Mouse (Mus musculus): ENCODE data around the gene Nme8. TPM values are rescaled to one million over a fixed set of nuclear protein-coding genes. Genes with fewer than 3 reads are reported as not detected.

Nme8 gene
- polyA plus RNA-seq, 1 experiment from 2014 or later = not detected

GRCm38 (mm10) chr13:19689971-19690370 lies 7.6 kb downstream of the Nme8 start:
- H3K27me3 ChIP-seq = no peaks in the 10 kb centered on the region
- H3K9ac ChIP-seq = no peak overlapping the region
- H3K4me3 ChIP-seq = no peak overlapping the region
- no peak overlapping the region for H3K27ac ChIP-seq
- no peak overlapping the region for H3K4me2 ChIP-seq (replicated peaks)
- 65% methylated on average over 3 of the region's 3 CpGs for WGBS
- no peak for ATAC-seq (ENCODE audit: low FRiP score)
- H3K4me1 ChIP-seq = no peaks in the 10 kb centered on the region
- H3K9me3 ChIP-seq (replicated peaks) = no peaks in the 10 kb centered on the region
- no peaks in the 10 kb centered on the region for H3K36me3 ChIP-seq

DNA sequence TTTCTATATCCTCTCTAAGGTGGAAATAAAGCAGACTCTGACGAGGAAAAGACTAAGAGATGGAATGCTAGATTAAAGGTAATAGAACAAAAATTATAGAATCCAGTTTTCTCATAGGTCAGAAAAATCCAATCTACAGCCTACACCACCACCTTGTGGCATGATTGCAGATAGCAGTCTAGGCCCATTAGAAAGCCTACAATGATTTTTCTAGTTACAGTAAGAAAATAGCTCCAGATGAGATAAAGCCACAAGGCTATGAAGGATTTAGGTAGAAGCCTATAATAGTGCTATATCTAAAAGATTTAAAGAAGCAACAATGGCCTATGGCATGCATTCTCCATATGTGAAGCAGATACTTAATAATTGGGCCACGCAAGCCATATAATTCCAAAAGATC lies 13.6 kb downstream of the Nme8 start:
- Histone ChIP-seq H3K4me3 (no peak overlapping the region), H3K4me2 (replicated peaks) (no peak overlapping the region), H3K36me3 (no peaks in the 10 kb centered on the region), H3K4me1 (no peaks in the 10 kb centered on the region), H3K27me3 (no peaks in the 10 kb centered on the region), H3K9me3 (replicated peaks) (no peaks in the 10 kb centered on the region), H3K9ac (no peak overlapping the region), H3K27ac (no peak overlapping the region)
- no peak for ATAC-seq (ENCODE audit: low FRiP score)
- WGBS = 73% methylated on average over 2 of the region's 2 CpGs

DNA sequence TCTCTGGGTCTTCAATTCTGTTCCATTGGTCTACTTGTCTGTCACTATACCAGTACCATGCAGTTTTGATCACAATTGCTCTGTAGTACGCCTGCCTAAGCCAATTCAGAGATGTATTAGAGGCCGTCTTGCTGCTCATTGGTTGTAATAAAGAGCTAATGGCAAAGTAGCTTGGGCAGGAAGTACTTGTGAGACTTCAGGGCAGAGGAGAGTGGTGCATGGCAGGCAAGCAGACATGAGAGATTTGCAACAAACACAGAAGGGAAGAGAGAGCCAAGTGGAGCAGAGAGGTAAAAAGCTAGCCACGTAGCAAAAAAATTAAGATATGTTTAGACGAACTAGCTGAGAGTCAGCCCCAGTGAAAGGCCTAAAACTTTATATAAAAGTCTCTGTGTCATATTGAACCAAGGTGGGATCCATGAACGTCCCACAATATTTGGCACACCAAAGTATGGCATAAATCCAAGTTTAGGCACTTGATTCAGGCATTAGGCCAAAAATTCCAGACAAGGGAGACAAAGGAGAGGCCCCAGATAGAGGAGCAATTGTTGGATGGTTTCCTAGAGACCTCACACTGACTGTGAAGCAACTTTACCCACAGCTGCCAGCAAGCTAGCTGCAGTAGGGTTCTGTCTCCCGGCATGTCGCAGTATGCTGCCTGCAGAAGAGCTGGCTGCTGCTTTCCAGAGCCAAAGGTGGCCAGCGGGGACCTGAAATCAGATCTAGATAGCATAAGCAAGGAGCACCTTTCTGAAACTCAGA lies 14.5 kb downstream of the Nme8 start:
- no peaks in the 10 kb centered on the region for H3K36me3 ChIP-seq
- H3K4me1 ChIP-seq = no peaks in the 10 kb centered on the region
- no peaks in the 10 kb centered on the region for H3K9me3 ChIP-seq (replicated peaks)
- WGBS = 59% methylated on average over 8 of the region's 8 CpGs
- H3K27me3 ChIP-seq = no peaks in the 10 kb centered on the region
- no peak overlapping the region for H3K4me2 ChIP-seq (replicated peaks)
- peak; percentile 92 for ATAC-seq (ENCODE audit: low FRiP score)
- H3K27ac ChIP-seq = peak overlapping the region; percentile 72
- no peak overlapping the region for H3K9ac ChIP-seq
- no peak overlapping the region for H3K4me3 ChIP-seq

- Histone ChIP-seq H3K9ac (no peak overlapping the region), H3K36me3 (no peaks in the 10 kb centered on the region), H3K4me3 (no peak overlapping the region), H3K4me2 (replicated peaks) (no peak overlapping the region), H3K9me3 (replicated peaks) (no peaks in the 10 kb centered on the region), H3K4me1 (no peaks in the 10 kb centered on the region), H3K27me3 (no peaks in the 10 kb centered on the region), H3K27ac (no peak overlapping the region)
- no peak for ATAC-seq (ENCODE audit: low FRiP score)
These were observed 23.0 kb downstream of the Nme8 start for GRCm38 (mm10) chr13:19674601-19675000.

- H3K4me1 ChIP-seq = no peaks in the 10 kb centered on the region
- H3K4me2 ChIP-seq (replicated peaks) = no peak overlapping the region
- no peak overlapping the region for H3K4me3 ChIP-seq
- WGBS = 84% methylated on average over 3 of the region's 3 CpGs
- no peak for ATAC-seq (ENCODE audit: low FRiP score)
- H3K36me3 ChIP-seq = no peaks in the 10 kb centered on the region
- no peaks in the 10 kb centered on the region for H3K9me3 ChIP-seq (replicated peaks)
- no peaks in the 10 kb centered on the region for H3K27me3 ChIP-seq
- no peak overlapping the region for H3K27ac ChIP-seq
- no peak overlapping the region for H3K9ac ChIP-seq
These were observed 23.6 kb downstream of the Nme8 start for GRCm38 (mm10) chr13:19674025-19674424.

DNA sequence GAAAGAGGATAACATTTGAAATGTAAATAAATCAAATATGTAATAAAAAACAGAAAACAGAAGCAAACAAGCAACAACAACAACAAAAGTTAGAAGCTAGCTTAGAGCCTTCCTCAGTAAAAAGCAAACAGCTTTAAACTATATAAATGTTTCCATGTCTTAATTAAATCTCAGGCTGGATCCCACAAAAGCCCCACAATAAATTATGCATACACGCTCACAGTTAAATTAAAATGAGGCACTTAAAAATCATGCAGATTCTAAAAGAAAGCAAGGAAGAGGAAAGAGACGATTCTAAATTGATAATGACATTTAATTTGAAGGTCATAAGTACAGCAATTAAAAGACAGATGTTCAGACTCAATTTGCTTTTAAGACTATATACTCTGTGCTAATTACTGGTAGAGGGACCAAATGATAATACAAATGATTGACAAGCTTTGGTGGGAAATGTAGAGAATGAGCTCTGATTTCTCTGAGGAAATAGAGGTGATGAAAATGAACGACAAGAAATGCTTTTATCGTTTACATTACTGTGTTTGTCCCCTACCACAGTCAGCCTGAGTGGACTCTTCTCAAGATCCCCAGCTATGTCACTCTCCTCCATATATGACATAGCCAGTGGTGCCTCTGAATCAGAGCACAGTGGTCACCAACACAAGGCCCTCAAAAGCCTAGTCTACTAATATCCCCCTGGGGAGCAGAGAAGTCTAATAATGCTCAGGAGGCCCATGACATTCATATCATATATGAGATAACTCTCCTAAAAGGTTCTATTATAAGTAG lies 29.0 kb downstream of the Nme8 start:
- no peak overlapping the region for H3K27ac ChIP-seq
- no peaks in the 10 kb centered on the region for H3K27me3 ChIP-seq
- no peak for ATAC-seq (ENCODE audit: low FRiP score)
- no peak overlapping the region for H3K4me3 ChIP-seq
- H3K4me1 ChIP-seq = no peaks in the 10 kb centered on the region
- no peak overlapping the region for H3K9ac ChIP-seq
- no peaks in the 10 kb centered on the region for H3K9me3 ChIP-seq (replicated peaks)
- no peaks in the 10 kb centered on the region for H3K36me3 ChIP-seq
- no peak overlapping the region for H3K4me2 ChIP-seq (replicated peaks)
- 77% methylated on average over 4 of the region's 4 CpGs for WGBS

DNA sequence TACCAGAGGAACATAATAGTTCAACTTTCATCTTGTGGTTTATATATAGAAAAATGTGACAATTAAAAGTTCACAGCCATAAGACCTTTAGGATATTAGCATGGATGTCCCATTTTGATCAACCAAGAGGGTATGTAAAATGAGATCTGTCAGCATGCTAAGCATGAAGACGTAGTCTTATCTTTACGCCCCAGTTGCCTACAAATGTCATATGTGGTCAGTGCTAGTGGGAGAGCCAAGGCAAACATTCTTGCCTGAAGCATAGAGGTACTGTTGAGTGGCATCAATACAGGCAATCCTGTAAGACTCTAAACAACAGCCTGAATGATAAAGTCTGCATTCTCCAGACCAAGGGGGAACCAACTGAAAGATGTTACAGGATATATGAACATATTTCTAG lies 45.2 kb downstream of the Nme8 start:
- Histone ChIP-seq H3K36me3 (no peaks in the 10 kb centered on the region), H3K27me3 (no peaks in the 10 kb centered on the region), H3K27ac (no peak overlapping the region), H3K4me2 (replicated peaks) (no peak overlapping the region), H3K4me1 (no peaks in the 10 kb centered on the region), H3K9me3 (replicated peaks) (no peaks in the 10 kb centered on the region), H3K9ac (no peak overlapping the region), H3K4me3 (no peak overlapping the region)
- WGBS = 90% methylated on average over 2 of the region's 2 CpGs
- ATAC-seq (ENCODE audit: low FRiP score) = no peak

- 95% methylated on average over 2 of the region's 2 CpGs for WGBS
- Histone ChIP-seq H3K4me2 (replicated peaks) (no peak overlapping the region), H3K27me3 (no peaks in the 10 kb centered on the region), H3K4me1 (no peaks in the 10 kb centered on the region), H3K9me3 (replicated peaks) (no peaks in the 10 kb centered on the region), H3K9ac (no peak overlapping the region), H3K36me3 (no peaks in the 10 kb centered on the region), H3K4me3 (no peak overlapping the region), H3K27ac (no peak overlapping the region)
- ATAC-seq (ENCODE audit: low FRiP score) = no peak
These were observed 47.8 kb downstream of the Nme8 start for GRCm38 (mm10) chr13:19649824-19650223.

DNA sequence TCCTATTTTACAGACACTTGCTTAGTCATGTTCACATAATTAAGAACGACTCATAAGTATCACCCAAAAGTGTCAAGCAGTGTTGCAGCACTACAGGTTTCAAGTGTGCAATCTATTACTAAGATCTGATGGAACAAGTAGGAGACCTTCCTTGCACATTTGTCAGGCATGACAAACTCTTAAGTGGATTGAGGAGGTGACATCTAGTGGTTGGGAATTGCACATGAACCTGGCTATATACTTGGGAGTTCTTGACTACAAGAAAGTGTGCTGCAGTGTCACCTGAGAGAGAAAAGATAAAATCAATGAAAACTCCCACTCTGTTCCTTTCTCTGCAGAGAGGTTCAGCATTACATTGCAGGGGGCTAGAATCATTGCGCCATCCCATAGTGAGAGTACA lies 53.4 kb downstream of the Nme8 start:
- no peak overlapping the region for H3K27ac ChIP-seq
- H3K27me3 ChIP-seq = no peaks in the 10 kb centered on the region
- no peaks in the 10 kb centered on the region for H3K4me1 ChIP-seq
- WGBS = 77% methylated on average over 2 of the region's 2 CpGs
- no peak overlapping the region for H3K9ac ChIP-seq
- no peaks in the 10 kb centered on the region for H3K36me3 ChIP-seq
- H3K4me2 ChIP-seq (replicated peaks) = no peak overlapping the region
- H3K9me3 ChIP-seq (replicated peaks) = no peaks in the 10 kb centered on the region
- no peak for ATAC-seq (ENCODE audit: low FRiP score)
- H3K4me3 ChIP-seq = no peak overlapping the region

DNA sequence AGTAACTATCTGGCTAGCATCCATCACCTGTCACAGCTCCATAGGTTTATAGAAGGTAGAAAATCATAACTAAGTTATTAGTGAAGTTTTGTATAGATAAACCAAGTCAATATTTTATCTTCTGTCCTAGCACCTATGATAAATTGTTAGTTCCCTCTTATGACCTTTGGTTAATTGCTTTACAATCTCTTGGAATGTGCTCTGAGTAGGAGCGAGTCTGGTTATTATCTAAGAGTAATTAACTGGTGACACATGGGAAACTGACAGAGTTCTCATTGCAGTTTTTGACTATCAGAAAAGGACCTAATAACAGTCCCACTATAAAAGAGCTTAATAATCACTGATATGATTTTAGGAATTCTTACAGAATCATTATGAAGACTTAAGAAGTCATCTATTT lies 54.1 kb downstream of the Nme8 start:
- Histone ChIP-seq H3K4me3 (no peak overlapping the region), H3K9me3 (replicated peaks) (no peaks in the 10 kb centered on the region), H3K9ac (no peak overlapping the region), H3K27me3 (no peaks in the 10 kb centered on the region), H3K4me2 (replicated peaks) (no peak overlapping the region), H3K27ac (no peak overlapping the region), H3K4me1 (no peaks in the 10 kb centered on the region), H3K36me3 (no peaks in the 10 kb centered on the region)
- no peak for ATAC-seq (ENCODE audit: low FRiP score)
- 90% methylated on average over 1 of the region's 1 CpGs for WGBS

GRCm38 (mm10) chr13:19640203-19640851 lies 57.3 kb downstream of the Nme8 start:
- H3K27me3 ChIP-seq = no peaks in the 10 kb centered on the region
- no peak overlapping the region for H3K9ac ChIP-seq
- no peaks in the 10 kb centered on the region for H3K9me3 ChIP-seq (replicated peaks)
- H3K4me2 ChIP-seq (replicated peaks) = no peak overlapping the region
- H3K4me3 ChIP-seq = no peak overlapping the region
- H3K36me3 ChIP-seq = no peaks in the 10 kb centered on the region
- H3K4me1 ChIP-seq = no peaks in the 10 kb centered on the region
- WGBS = 84% methylated on average over 2 of the region's 2 CpGs
- no peak for ATAC-seq (ENCODE audit: low FRiP score)
- no peak overlapping the region for H3K27ac ChIP-seq

GRCm38 (mm10) chr13:19636131-19636530 lies 61.5 kb downstream of the Nme8 start:
- 84% methylated on average over 4 of the region's 4 CpGs for WGBS
- Histone ChIP-seq H3K9ac (no peak overlapping the region), H3K36me3 (no peaks in the 10 kb centered on the region), H3K4me2 (replicated peaks) (no peak overlapping the region), H3K27me3 (no peaks in the 10 kb centered on the region), H3K9me3 (replicated peaks) (no peaks in the 10 kb centered on the region), H3K4me1 (no peaks in the 10 kb centered on the region), H3K4me3 (no peak overlapping the region), H3K27ac (no peak overlapping the region)
- ATAC-seq (ENCODE audit: low FRiP score) = no peak
